Mouse (Mus musculus): ENCODE results near the gene Fndc3b.

GRCm38 (mm10) chr3:27572305-27572704 lies 138.8 kb downstream of the Fndc3b start:
- TF ChIP-seq TAL1 (IDR thresholded peaks at IDR 0.05; ENCODE audit: low read length), result no peak
- TF ChIP-seq GATA1 (IDR thresholded peaks at IDR 0.05; ENCODE audit: low read length), result no peak
